Mouse (Mus musculus): ENCODE results near the gene Ephb6. TPM values are rescaled to one million over a fixed set of nuclear protein-coding genes. Genes with fewer than 3 reads are reported as not detected.
A peak's percentile ranks its signal among the peaks of the same experiment; 100 is the strongest.
"Not testable (repeated sequence)": the region's sequence is repeated elsewhere in the genome, so short reads cannot be mapped to it uniquely, and the experiment has no call there.

The Ephb6 gene
- 36.3 and 38.5 TPM in 2 replicates for polyA plus RNA-seq (2014; fragmentation: Nextera tagmentation; extraction: Ambion mirVana)

- Histone ChIP-seq H3K27me3 (ENCODE audit: control insufficient read depth, insufficient read depth, low read length) (no peaks in the 10 kb centered on the region), H3K4me2 (ENCODE audit: low read length) (peak within 1 kb of the TSS; percentile 91), H3K36me3 (ENCODE audit: control insufficient read depth, insufficient read depth, low read length) (no peaks in the 10 kb centered on the region), H3K4me3 (replicated peaks; ENCODE audit: low read depth, low read length) (peak within 1 kb of the TSS; percentile 73), H3K9ac (replicated peaks; ENCODE audit: low read length) (peak within 1 kb of the TSS; percentile 90), H3K27ac (replicated peaks; ENCODE audit: low read depth, low read length) (peak within 1 kb of the TSS; percentile 92), H3K9me3 (ENCODE audit: control insufficient read depth, low read length) (no peaks in the 10 kb centered on the region), H3K4me1 (ENCODE audit: control insufficient read depth, insufficient read depth, low read length) (peaks cover 20% of the 10 kb centered on the region)
- ATAC-seq (ENCODE audit: low FRiP score, low TSS enrichment) (peak; percentile 91), DNase-seq (peak; percentile 90)
- WGBS: under 1% methylated on average over 68 of the region's 68 CpGs
These were observed at the start of gene Ephb6 for GRCm38 (mm10) chr6:41605061-41605793. TSS of gene Ephb6 (plus strand) at chr6:41605482.

- ATAC-seq (ENCODE audit: low FRiP score, low TSS enrichment) (no peak), DNase-seq (peak; percentile 82)
- H3K36me3 ChIP-seq (ENCODE audit: control insufficient read depth, insufficient read depth, low read length): no peaks in the 10 kb centered on the region
- H3K27me3 ChIP-seq (ENCODE audit: control insufficient read depth, insufficient read depth, low read length): no peaks in the 10 kb centered on the region
- H3K27ac ChIP-seq (replicated peaks; ENCODE audit: low read depth, low read length): no peak overlapping the region
- no peak overlapping the region for H3K4me3 ChIP-seq (replicated peaks; ENCODE audit: low read depth, low read length)
- no peaks in the 10 kb centered on the region for H3K9me3 ChIP-seq (ENCODE audit: control insufficient read depth, low read length)
- no peak overlapping the region for H3K9ac ChIP-seq (replicated peaks; ENCODE audit: low read length)
- H3K4me2 ChIP-seq (ENCODE audit: low read length): no peak overlapping the region
- peaks cover 3% of the 10 kb centered on the region; the same call in 1 of the 2 replicates for H3K4me1 ChIP-seq (ENCODE audit: control insufficient read depth, insufficient read depth, low read length)
These were observed 48.9 kb upstream of the Ephb6 start for GRCm38 (mm10) chr6:41556389-41556788.

- 84% methylated on average over 5 of the region's 5 CpGs for WGBS
- DNase-seq: no peak
- H3K4me2 ChIP-seq (ENCODE audit: low read length): no peak overlapping the region
These were observed 47.8 kb upstream of the Ephb6 start for GRCm38 (mm10) chr6:41557468-41557867.

DNA sequence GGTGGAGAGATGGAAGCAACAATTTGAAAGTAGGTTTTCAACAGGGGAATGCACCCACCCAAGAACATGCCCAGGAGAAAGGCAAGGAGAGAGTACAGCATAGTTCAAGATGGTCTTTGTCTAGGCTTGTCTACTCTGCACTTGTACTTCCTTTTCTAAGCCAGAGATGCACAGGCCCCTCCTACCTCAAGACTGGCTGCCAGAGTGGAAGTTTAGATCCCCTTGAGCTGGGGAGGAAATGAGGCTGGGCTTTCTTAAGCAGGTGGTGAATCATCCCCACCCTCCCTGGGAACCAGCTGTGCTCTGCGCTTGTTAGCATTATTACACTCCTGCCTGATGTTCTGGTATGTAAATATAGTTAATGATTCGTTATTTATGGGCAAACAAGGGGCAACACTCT is 47.0 kb upstream of the Ephb6 start:
- peaks cover 3% of the 10 kb centered on the region; the same call in 1 of the 2 replicates for H3K4me1 ChIP-seq (ENCODE audit: control insufficient read depth, insufficient read depth, low read length)
- no peak overlapping the region for H3K9ac ChIP-seq (replicated peaks; ENCODE audit: low read length)
- H3K9me3 ChIP-seq (ENCODE audit: control insufficient read depth, low read length): no peaks in the 10 kb centered on the region
- WGBS: 51% methylated on average over 2 of the region's 2 CpGs
- H3K36me3 ChIP-seq (ENCODE audit: control insufficient read depth, insufficient read depth, low read length): no peaks in the 10 kb centered on the region
- DNase-seq: no peak
- no peak overlapping the region for H3K4me3 ChIP-seq (replicated peaks; ENCODE audit: low read depth, low read length)
- no peak overlapping the region for H3K4me2 ChIP-seq (ENCODE audit: low read length)
- H3K27me3 ChIP-seq (ENCODE audit: control insufficient read depth, insufficient read depth, low read length): no peaks in the 10 kb centered on the region
- ATAC-seq (ENCODE audit: low FRiP score, low TSS enrichment): no peak
- H3K27ac ChIP-seq (replicated peaks; ENCODE audit: low read depth, low read length): no peak overlapping the region

More at GRCm38 (mm10) chr6:41557468-41557867, 47.8 kb upstream of the Ephb6 start:
- no peak overlapping the region for H3K4me3 ChIP-seq (replicated peaks; ENCODE audit: low read depth, low read length)
- H3K27me3 ChIP-seq (ENCODE audit: control insufficient read depth, insufficient read depth, low read length): no peaks in the 10 kb centered on the region
- no peak overlapping the region for H3K27ac ChIP-seq (replicated peaks; ENCODE audit: low read depth, low read length)
- peaks cover 3% of the 10 kb centered on the region; the same call in 1 of the 2 replicates for H3K4me1 ChIP-seq (ENCODE audit: control insufficient read depth, insufficient read depth, low read length)
- no peak for ATAC-seq (ENCODE audit: low FRiP score, low TSS enrichment)
- H3K9me3 ChIP-seq (ENCODE audit: control insufficient read depth, low read length): no peaks in the 10 kb centered on the region
- H3K9ac ChIP-seq (replicated peaks; ENCODE audit: low read length): no peak overlapping the region
- H3K36me3 ChIP-seq (ENCODE audit: control insufficient read depth, insufficient read depth, low read length): no peaks in the 10 kb centered on the region

DNA sequence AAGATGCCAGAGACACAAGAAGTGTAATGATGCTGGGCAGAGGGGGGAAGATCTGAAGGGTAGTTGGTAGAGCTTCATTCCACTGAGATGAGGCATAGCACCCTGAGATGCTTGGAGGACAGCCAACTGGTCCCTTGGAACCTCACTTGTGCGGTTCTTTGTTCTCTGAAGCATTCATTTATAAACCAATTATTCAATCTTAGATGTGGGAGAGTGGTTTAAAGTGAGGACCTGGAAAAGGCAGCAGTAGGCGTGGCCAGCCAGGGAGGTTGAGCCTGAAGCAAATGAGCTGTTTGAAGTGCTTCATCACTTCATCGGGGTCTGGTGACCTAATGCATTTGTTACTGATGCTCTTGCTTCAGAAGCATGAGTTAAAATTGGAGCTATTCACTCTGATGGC is 46.0 kb upstream of the Ephb6 start:
- Histone ChIP-seq H3K27me3 (ENCODE audit: control insufficient read depth, insufficient read depth, low read length) (no peaks in the 10 kb centered on the region), H3K4me3 (replicated peaks; ENCODE audit: low read depth, low read length) (no peak overlapping the region), H3K36me3 (ENCODE audit: control insufficient read depth, insufficient read depth, low read length) (no peaks in the 10 kb centered on the region), H3K4me2 (ENCODE audit: low read length) (no peak overlapping the region), H3K27ac (replicated peaks; ENCODE audit: low read depth, low read length) (no peak overlapping the region), H3K9ac (replicated peaks; ENCODE audit: low read length) (no peak overlapping the region), H3K9me3 (ENCODE audit: control insufficient read depth, low read length) (no peaks in the 10 kb centered on the region), H3K4me1 (ENCODE audit: control insufficient read depth, insufficient read depth, low read length) (peaks cover 3% of the 10 kb centered on the region; the same call in 1 of the 2 replicates)
- DNase-seq (no peak), ATAC-seq (ENCODE audit: low FRiP score, low TSS enrichment) (no peak)
- 75% methylated on average over 3 of the region's 3 CpGs for WGBS

- Histone ChIP-seq H3K4me2 (ENCODE audit: low read length) (no peak overlapping the region), H3K4me3 (replicated peaks; ENCODE audit: low read depth, low read length) (no peak overlapping the region), H3K4me1 (ENCODE audit: control insufficient read depth, insufficient read depth, low read length) (peaks cover 3% of the 10 kb centered on the region; the same call in 1 of the 2 replicates), H3K36me3 (ENCODE audit: control insufficient read depth, insufficient read depth, low read length) (no peaks in the 10 kb centered on the region), H3K9me3 (ENCODE audit: control insufficient read depth, low read length) (no peaks in the 10 kb centered on the region), H3K27me3 (ENCODE audit: control insufficient read depth, insufficient read depth, low read length) (no peaks in the 10 kb centered on the region), H3K9ac (replicated peaks; ENCODE audit: low read length) (no peak overlapping the region), H3K27ac (replicated peaks; ENCODE audit: low read depth, low read length) (no peak overlapping the region)
- WGBS: 61% methylated on average over 2 of the region's 2 CpGs
- ATAC-seq (ENCODE audit: low FRiP score, low TSS enrichment): no peak
- DNase-seq: no peak
These were observed 45.0 kb upstream of the Ephb6 start for GRCm38 (mm10) chr6:41560273-41560672.

DNA sequence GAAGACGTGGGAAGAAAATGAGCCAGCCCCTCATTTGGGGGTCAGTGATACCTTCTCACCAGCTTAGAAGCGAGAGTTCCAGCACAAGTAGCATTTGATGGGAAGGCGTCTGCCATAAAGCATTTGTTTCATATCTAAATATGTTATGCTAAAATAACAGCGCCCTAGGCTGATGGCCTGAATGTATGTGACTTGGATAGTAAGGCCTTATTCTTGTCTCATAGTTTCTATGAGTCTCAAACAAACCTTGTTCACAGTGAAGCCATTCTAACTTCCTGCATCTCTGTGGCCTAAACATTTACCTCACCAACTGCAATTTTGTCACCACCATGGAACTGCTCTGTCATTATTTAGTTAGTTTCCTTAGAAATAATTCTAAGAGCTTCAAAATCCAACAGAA is 42.7 kb upstream of the Ephb6 start:
- Histone ChIP-seq H3K27ac (replicated peaks; ENCODE audit: low read depth, low read length) (no peak overlapping the region), H3K4me3 (replicated peaks; ENCODE audit: low read depth, low read length) (peak overlapping the region; percentile 26), H3K4me1 (ENCODE audit: control insufficient read depth, insufficient read depth, low read length) (no peaks in the 10 kb centered on the region), H3K36me3 (ENCODE audit: control insufficient read depth, insufficient read depth, low read length) (no peaks in the 10 kb centered on the region), H3K9me3 (ENCODE audit: control insufficient read depth, low read length) (no peaks in the 10 kb centered on the region), H3K9ac (replicated peaks; ENCODE audit: low read length) (no peak overlapping the region), H3K27me3 (ENCODE audit: control insufficient read depth, insufficient read depth, low read length) (no peaks in the 10 kb centered on the region), H3K4me2 (ENCODE audit: low read length) (peak overlapping the region; percentile 48)
- DNase-seq (no peak), ATAC-seq (ENCODE audit: low FRiP score, low TSS enrichment) (no peak)
- 83% methylated on average over 4 of the region's 4 CpGs for WGBS

DNA sequence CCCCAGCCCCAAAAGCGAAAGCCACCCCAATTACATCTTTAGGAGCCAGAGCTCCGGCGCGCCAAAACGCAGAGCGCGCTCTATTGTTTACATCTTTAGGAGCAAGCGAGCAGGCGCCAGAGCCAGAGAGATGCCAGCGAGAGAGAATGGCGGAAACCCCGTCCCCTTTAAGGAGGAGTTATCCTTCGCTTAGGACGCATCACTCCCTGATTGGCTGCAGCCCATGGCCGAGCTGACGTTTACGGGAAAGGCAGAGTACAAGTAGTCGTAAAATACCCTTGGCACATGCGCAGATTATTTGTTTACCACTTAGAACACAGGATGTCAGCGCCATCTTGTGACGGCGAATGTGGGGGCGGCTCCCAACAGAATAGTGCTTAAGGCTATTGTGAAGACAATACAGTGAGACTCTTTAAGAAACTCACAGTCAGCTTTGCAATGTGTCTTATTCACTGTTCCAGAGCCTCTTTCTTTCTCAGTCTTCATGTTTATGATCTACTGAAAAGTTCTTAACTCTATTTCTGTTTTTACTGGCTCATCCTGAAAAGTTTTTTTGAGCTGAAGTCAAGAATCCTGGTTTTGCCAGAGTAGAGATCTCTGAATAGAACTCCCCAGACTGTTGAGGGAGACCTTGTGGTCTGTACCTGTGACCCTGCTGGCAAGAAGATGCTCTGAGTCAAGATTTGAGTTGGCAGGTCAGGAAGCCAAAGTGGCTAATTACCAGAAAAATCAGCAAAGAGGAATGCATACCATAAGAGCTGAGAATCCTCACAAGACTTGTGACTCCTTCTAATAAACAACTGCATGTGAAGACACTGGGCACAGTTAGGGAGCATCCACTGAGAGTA is 42.0 kb upstream of the Ephb6 start:
- H3K4me2 ChIP-seq (ENCODE audit: low read length): peak overlapping the region; percentile 48
- not testable (repeated sequence) for H3K36me3 ChIP-seq (ENCODE audit: control insufficient read depth, insufficient read depth, low read length); H3K9me3 ChIP-seq (ENCODE audit: control insufficient read depth, low read length); H3K4me1 ChIP-seq (ENCODE audit: control insufficient read depth, insufficient read depth, low read length); H3K27ac ChIP-seq (replicated peaks; ENCODE audit: low read depth, low read length); H3K27me3 ChIP-seq (ENCODE audit: control insufficient read depth, insufficient read depth, low read length); H3K9ac ChIP-seq (replicated peaks; ENCODE audit: low read length)
- WGBS: 55% methylated on average over 4 of the region's 23 CpGs
- ATAC-seq (ENCODE audit: low FRiP score, low TSS enrichment) (peak; percentile 55; the same call in 1 of the 2 replicates), DNase-seq (peak; percentile 59)
- peak overlapping the region; percentile 26 for H3K4me3 ChIP-seq (replicated peaks; ENCODE audit: low read depth, low read length)

Data from midbrain, embryonic 14.5 days (tissue).